In genomic region chr3:115993025-115993424, GRCm38 (mm10) we compare ENCODE assay signal across 18 mouse cellular contexts. TPM values are rescaled to one million over a fixed set of nuclear protein-coding genes. Genes with fewer than 3 reads are reported as not detected.
DNase-seq lines count a peak whose midpoint lies in the region; ATAC-seq lines count a peak whose summit lies in the region.
"Had no signal": no experiment of that assay in that cellular context is flagged by ENCODE, and none has a peak within 500 bp of the region (broad histone marks: within the 10 kb centered on the region; RNA-seq: fewer than 3 reads in every experiment).

No protein-coding gene starts in this region.

- no peak for DNase-seq in embryonic facial prominence, embryonic 14.5 days (ENCODE audit: low spot score)
- no peak for DNase-seq in limb, embryonic 10.5 days (ENCODE audit: low spot score)
- DNase-seq in testis, postnatal 10 days (ENCODE audit: low spot score): no peak
- DNase-seq in spleen, postnatal 4 days (ENCODE audit: low spot score in 2 of 2): no peak
- DNase-seq in layer of hippocampus, postnatal 14 days (ENCODE audit: low spot score in 2 of 2): no peak
- DNase-seq: adrenal gland, postnatal 25 days; cerebellum, adult 9-11 months; gastrocnemius, postnatal 14 days; heart, postnatal 14 days; lung, postnatal 14 days; thymus, postnatal 4 days had no signal

- peaks cover 42% of the 10 kb centered on the region for H3K36me3 ChIP-seq in embryonic facial prominence, embryonic 14.5 days (ENCODE audit: control insufficient read depth, insufficient read depth, low read length)
- peaks cover 21% of the 10 kb centered on the region for H3K36me3 ChIP-seq in kidney, embryonic 14.5 days (ENCODE audit: control insufficient read depth, insufficient read depth, low read length)
- peaks cover 37% of the 10 kb centered on the region for H3K36me3 ChIP-seq in limb, embryonic 10.5 days
- peaks cover 11% of the 10 kb centered on the region for H3K36me3 ChIP-seq in stomach, embryonic 15.5 days

- no peak overlapping the region for H3K4me3 ChIP-seq in embryonic facial prominence, embryonic 14.5 days (ENCODE audit: low read depth, low read length)
- no peak overlapping the region for H3K4me3 ChIP-seq in kidney, embryonic 14.5 days (ENCODE audit: low read length)
- H3K4me3 ChIP-seq in limb, embryonic 10.5 days: no peak overlapping the region
- no peak overlapping the region for H3K4me3 ChIP-seq in stomach, embryonic 15.5 days (replicated peaks)
- H3K4me3 ChIP-seq: heart, embryonic 10.5 days; hindbrain, embryonic 15.5 days; layer of hippocampus, adult 2 months; midbrain, embryonic 10.5 days had no signal

- H3K9me3 ChIP-seq in embryonic facial prominence, embryonic 14.5 days (ENCODE audit: control insufficient read depth, low read length): peaks cover 3% of the 10 kb centered on the region
- H3K9me3 ChIP-seq in kidney, embryonic 14.5 days (ENCODE audit: control insufficient read depth, low read length): no peaks in the 10 kb centered on the region
- no peaks in the 10 kb centered on the region for H3K9me3 ChIP-seq in limb, embryonic 10.5 days (replicated peaks)
- H3K9me3 ChIP-seq in stomach, embryonic 15.5 days: no peaks in the 10 kb centered on the region
- H3K9me3 ChIP-seq: heart, embryonic 10.5 days; hindbrain, embryonic 15.5 days; midbrain, embryonic 10.5 days had no signal

- 0 out of 2 replicates have a peak, but pooled peaks have one; percentile 47 for ATAC-seq in embryonic facial prominence, embryonic 14.5 days (ENCODE audit: low read depth)
- ATAC-seq in kidney, embryonic 14.5 days (ENCODE audit: low FRiP score, low TSS enrichment): peak; percentile 87
- peak; percentile 60 for ATAC-seq in stomach, embryonic 15.5 days (ENCODE audit: insufficient read depth, low FRiP score, low read depth)

- H3K27me3 ChIP-seq in embryonic facial prominence, embryonic 14.5 days (replicated peaks; ENCODE audit: control insufficient read depth, insufficient read depth, low read length): no peaks in the 10 kb centered on the region
- H3K27me3 ChIP-seq in kidney, embryonic 14.5 days (ENCODE audit: control insufficient read depth, insufficient read depth, low read length): no peaks in the 10 kb centered on the region
- H3K27me3 ChIP-seq in limb, embryonic 10.5 days (ENCODE audit: low read depth, poor library complexity, severe bottlenecking): no peaks in the 10 kb centered on the region
- no peaks in the 10 kb centered on the region for H3K27me3 ChIP-seq in stomach, embryonic 15.5 days (replicated peaks)
- H3K27me3 ChIP-seq: hindbrain, embryonic 15.5 days had no signal

- no peaks in the 10 kb centered on the region for H3K4me1 ChIP-seq in embryonic facial prominence, embryonic 14.5 days (ENCODE audit: control insufficient read depth, insufficient read depth, low read length)
- H3K4me1 ChIP-seq in kidney, embryonic 14.5 days (ENCODE audit: control insufficient read depth, insufficient read depth, low read length): peaks cover 8% of the 10 kb centered on the region; the same call in 1 of the 2 replicates
- peaks cover 12% of the 10 kb centered on the region for H3K4me1 ChIP-seq in limb, embryonic 10.5 days
- H3K4me1 ChIP-seq in stomach, embryonic 15.5 days: no peaks in the 10 kb centered on the region
- H3K4me1 ChIP-seq: heart, embryonic 10.5 days; hindbrain, embryonic 15.5 days; midbrain, embryonic 10.5 days had no signal

- no peak overlapping the region for H3K27ac ChIP-seq in embryonic facial prominence, embryonic 14.5 days (replicated peaks; ENCODE audit: low read depth, low read length)
- H3K27ac ChIP-seq in kidney, embryonic 14.5 days (ENCODE audit: low read depth, low read length): no peak overlapping the region; the same call in 1 of the 2 replicates
- peak overlapping the region; percentile 61 for H3K27ac ChIP-seq in limb, embryonic 10.5 days
- no peak overlapping the region for H3K27ac ChIP-seq in stomach, embryonic 15.5 days
- H3K27ac ChIP-seq: heart, embryonic 10.5 days; hindbrain, embryonic 15.5 days; layer of hippocampus, adult 2 months; liver, embryonic 14.5 days; midbrain, embryonic 10.5 days had no signal

- H3K9ac ChIP-seq in embryonic facial prominence, embryonic 14.5 days (ENCODE audit: low read depth, low read length): no peak overlapping the region
- no peak overlapping the region for H3K9ac ChIP-seq in kidney, embryonic 14.5 days (ENCODE audit: low read depth, low read length)
- no peak overlapping the region for H3K9ac ChIP-seq in stomach, embryonic 15.5 days
- H3K9ac ChIP-seq: hindbrain, embryonic 15.5 days; liver, embryonic 14.5 days had no signal

- H3K4me2 ChIP-seq in embryonic facial prominence, embryonic 14.5 days (ENCODE audit: low read depth, low read length): no peak overlapping the region
- no peak overlapping the region for H3K4me2 ChIP-seq in kidney, embryonic 14.5 days (replicated peaks; ENCODE audit: low read depth, low read length)
- no peak overlapping the region for H3K4me2 ChIP-seq in stomach, embryonic 15.5 days
- H3K4me2 ChIP-seq: hindbrain, embryonic 15.5 days had no signal

- 61% methylated on average over 10 of the region's 10 CpGs for WGBS in embryonic facial prominence, embryonic 14.5 days
- WGBS in kidney, embryonic 14.5 days: 29% methylated on average over 10 of the region's 10 CpGs
- WGBS in limb, embryonic 10.5 days: 68% methylated on average over 10 of the region's 10 CpGs
- 63% methylated on average over 10 of the region's 10 CpGs for WGBS in stomach, embryonic 15.5 days

RNA-seq across cellular contexts. Expression of gene Slc30a7, which starts 14.2 kb away (rescaled TPM):
- 34.3 and 40.7 TPM in 2 replicates for polyA plus RNA-seq in embryonic facial prominence, embryonic 14.5 days (2014; fragmentation: Nextera tagmentation; extraction: Ambion mirVana)
- 22.6 and 34.2 TPM in 2 replicates for polyA plus RNA-seq in kidney, embryonic 14.5 days (2014; fragmentation: Nextera tagmentation; extraction: Ambion mirVana)
- 27.9 and 29.5 TPM in 2 replicates for polyA plus RNA-seq in limb, embryonic 10.5 days (2016; fragmentation: Nextera tagmentation; extraction: Ambion mirVana)
- 38.1 and 42.5 TPM in 2 replicates for polyA plus RNA-seq in stomach, embryonic 15.5 days (2015; fragmentation: Nextera tagmentation; extraction: Ambion mirVana)
- total RNA-seq in layer of hippocampus, postnatal 14 days (2021): 10 to 100 TPM; 22.8 to 27.0 TPM

RNA-seq across cellular contexts. Expression of gene Extl2, which starts 14.2 kb away (rescaled TPM):
- 23.8 and 27.1 TPM in 2 replicates for polyA plus RNA-seq in embryonic facial prominence, embryonic 14.5 days (2014; fragmentation: Nextera tagmentation; extraction: Ambion mirVana)
- polyA plus RNA-seq in kidney, embryonic 14.5 days (2014; fragmentation: Nextera tagmentation; extraction: Ambion mirVana): 13.1 and 21.8 TPM in 2 replicates
- 16.2 and 17.4 TPM in 2 replicates for polyA plus RNA-seq in limb, embryonic 10.5 days (2016; fragmentation: Nextera tagmentation; extraction: Ambion mirVana)
- 20.1 and 20.7 TPM in 2 replicates for polyA plus RNA-seq in stomach, embryonic 15.5 days (2015; fragmentation: Nextera tagmentation; extraction: Ambion mirVana)
- 10 to 100 TPM; 64.1 to 65.2 TPM for total RNA-seq in layer of hippocampus, postnatal 14 days (2021)
